Mouse (Mus musculus) ES-Bruce4 (cell line): ENCODE data around the gene Lin7a. TPM values are rescaled to one million over a fixed set of nuclear protein-coding genes. Genes with fewer than 3 reads are reported as not detected.

Experiments used
- H3K27ac ChIP-seq: 2 replicates; pipeline ENCODE4 v1.5.1; 2012; ENCODE audit warnings: low read length, inconsistent platforms; ENCODE audit not compliant: insufficient read depth
- H3K27me3 ChIP-seq: 2 replicates; pipeline ENCODE4 v1.6.1; 2012; ENCODE audit warnings: mild to moderate bottlenecking, low read length, inconsistent platforms; ENCODE audit not compliant: control insufficient read depth, poor library complexity, insufficient read depth, severe bottlenecking
- H3K36me3 ChIP-seq: 2 replicates; pipeline ENCODE4 v1.6.1; 2012; ENCODE audit warnings: inconsistent platforms, mild to moderate bottlenecking, low read length, moderate library complexity; ENCODE audit not compliant: control insufficient read depth, poor library complexity, insufficient read depth, severe bottlenecking
- H3K4me1 ChIP-seq: one replicate; pipeline ENCODE4 v1.8.1; 2011; ENCODE audit warnings: low read length; ENCODE audit not compliant: control insufficient read depth, insufficient read depth
- H3K4me3 ChIP-seq: 2 replicates; pipeline ENCODE4 v1.5.1; 2011; ENCODE audit warnings: low read depth, mild to moderate bottlenecking, low read length
- H3K9ac ChIP-seq: 2 replicates; pipeline ENCODE4 v1.6.1; 2012; ENCODE audit warnings: low read depth, mild to moderate bottlenecking, inconsistent platforms; ENCODE audit not compliant: poor library complexity, severe bottlenecking
- H3K9me3 ChIP-seq: replicated peaks from 2 replicates; pipeline ENCODE4 v1.6.1; 2012; ENCODE audit warnings: mild to moderate bottlenecking, low read length, inconsistent platforms; ENCODE audit not compliant: control insufficient read depth, poor library complexity, insufficient read depth, severe bottlenecking
- CTCF ChIP-seq: IDR thresholded peaks from one replicate; pipeline ENCODE4 v1.8.1; 2011; ENCODE audit warnings: low read depth, low read length
- EP300 ChIP-seq: IDR thresholded peaks from 2 replicates; pipeline ENCODE4 v1.6.1; 2011; ENCODE audit warnings: low read depth, low read length; ENCODE audit not compliant: insufficient read depth
- POLR2A ChIP-seq: IDR thresholded peaks from one replicate; pipeline ENCODE4 v1.8.1; 2011; ENCODE audit warnings: low read length; ENCODE audit not compliant: insufficient read depth
- polyA plus RNA-seq: library from polyadenylated mRNA; stranded (reverse); fragments of >200 nt; gene quantifications from 2 replicates; pipeline ENCODE4 v1.2.4, GENCODE M21; 2011; ENCODE audit warnings: low read depth; ENCODE audit not compliant: missing spikeins, insufficient read depth, insufficient read length

Lin7a gene
- polyA plus RNA-seq, 1 experiment = not detected

DNA sequence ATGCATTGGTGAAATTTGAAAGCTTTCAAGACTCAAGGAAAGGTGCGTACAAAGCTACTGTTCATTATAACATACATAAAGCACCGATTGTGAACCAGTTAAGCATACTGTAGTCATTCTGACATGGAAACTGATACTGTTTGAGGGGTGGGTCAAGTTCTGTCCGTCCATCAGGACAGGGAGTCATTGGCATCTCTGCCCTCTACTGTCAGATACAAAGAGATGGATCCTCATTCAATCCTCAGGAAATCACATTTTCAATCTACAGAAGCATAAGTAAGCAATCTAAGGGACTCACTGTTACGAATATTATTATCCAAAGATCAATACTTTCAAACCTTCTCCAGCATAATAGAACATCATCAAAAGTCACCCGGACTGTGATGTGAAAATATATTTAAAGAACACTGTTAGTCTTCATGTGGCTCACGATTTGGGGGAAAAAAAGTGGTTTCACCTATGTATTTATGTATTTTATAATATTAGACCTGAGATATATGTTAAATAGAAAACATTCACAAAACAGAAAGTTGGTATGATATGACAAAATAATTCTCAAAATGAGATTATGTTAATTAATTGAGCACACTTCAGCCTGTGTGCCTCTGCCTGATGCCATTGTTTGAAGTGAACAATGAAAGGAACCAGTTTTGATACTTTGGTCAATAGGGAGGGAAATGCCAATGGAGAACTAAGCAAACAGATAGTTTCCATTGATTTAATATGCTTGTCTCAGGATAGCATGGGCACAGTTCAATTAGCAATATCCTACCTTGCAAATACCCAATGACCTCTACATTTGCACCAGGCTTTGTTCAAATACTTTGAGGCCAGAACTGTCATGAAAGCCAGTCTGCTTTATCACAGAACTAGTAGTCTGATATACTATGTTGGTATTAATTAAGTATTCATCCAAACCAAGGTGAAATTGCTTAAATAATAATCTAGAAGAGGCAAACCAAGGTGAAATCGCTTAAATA is 36.8 kb upstream of the Lin7a start:
- H3K4me1 ChIP-seq = no peaks in the 10 kb centered on the region
- no peak overlapping the region for H3K4me3 ChIP-seq
- H3K36me3 ChIP-seq = no peaks in the 10 kb centered on the region
- no peak for TF ChIP-seq EP300
- no peak for TF ChIP-seq POLR2A
- TF ChIP-seq CTCF = no peak
- H3K27ac ChIP-seq = no peak overlapping the region
- H3K9ac ChIP-seq = no peak overlapping the region
- no peaks in the 10 kb centered on the region for H3K27me3 ChIP-seq
- H3K9me3 ChIP-seq = no peaks in the 10 kb centered on the region

DNA sequence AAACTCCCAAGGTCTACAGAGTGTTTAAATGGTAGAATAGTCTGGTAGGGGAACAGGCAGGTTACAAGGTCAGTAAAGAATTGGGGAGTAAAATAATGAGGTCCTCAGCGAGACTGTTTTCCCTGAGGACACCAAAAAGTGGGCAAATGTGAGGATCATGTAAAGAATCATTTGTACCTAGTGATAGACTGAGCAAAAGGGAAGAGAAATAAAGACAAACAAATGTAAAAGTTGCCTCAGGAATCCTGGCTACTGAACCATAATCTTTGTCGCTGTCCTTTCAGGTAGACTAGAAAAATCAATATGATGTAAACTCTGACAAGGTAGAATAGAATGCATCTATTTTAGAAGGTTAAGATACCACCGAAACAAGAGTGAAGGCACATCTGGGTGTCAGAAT is 36.0 kb upstream of the Lin7a start:
- Histone ChIP-seq H3K27ac (no peak overlapping the region), H3K4me1 (no peaks in the 10 kb centered on the region), H3K27me3 (no peaks in the 10 kb centered on the region), H3K36me3 (no peaks in the 10 kb centered on the region), H3K4me3 (no peak overlapping the region), H3K9ac (no peak overlapping the region), H3K9me3 (no peaks in the 10 kb centered on the region)
- TF ChIP-seq POLR2A (no peak), EP300 (no peak), CTCF (no peak)

GRCm38 (mm10) chr10:107236211-107236610 is 35.3 kb upstream of the Lin7a start:
- H3K36me3 ChIP-seq = no peaks in the 10 kb centered on the region
- H3K9me3 ChIP-seq = no peaks in the 10 kb centered on the region
- H3K4me3 ChIP-seq = no peak overlapping the region
- no peak overlapping the region for H3K9ac ChIP-seq
- H3K27me3 ChIP-seq = no peaks in the 10 kb centered on the region
- TF ChIP-seq CTCF (no peak), POLR2A (no peak), EP300 (no peak)
- H3K4me1 ChIP-seq = no peaks in the 10 kb centered on the region
- H3K27ac ChIP-seq = no peak overlapping the region

GRCm38 (mm10) chr10:107237076-107237475 is 34.4 kb upstream of the Lin7a start:
- no peak for TF ChIP-seq EP300
- TF ChIP-seq POLR2A = no peak
- TF ChIP-seq CTCF = no peak
- Histone ChIP-seq H3K9me3 (no peaks in the 10 kb centered on the region), H3K36me3 (no peaks in the 10 kb centered on the region), H3K27me3 (no peaks in the 10 kb centered on the region), H3K27ac (no peak overlapping the region), H3K4me3 (no peak overlapping the region), H3K4me1 (no peaks in the 10 kb centered on the region), H3K9ac (no peak overlapping the region)

GRCm38 (mm10) chr10:107237736-107238135 is 33.8 kb upstream of the Lin7a start:
- Histone ChIP-seq H3K27me3 (no peaks in the 10 kb centered on the region), H3K27ac (no peak overlapping the region), H3K9ac (no peak overlapping the region), H3K36me3 (no peaks in the 10 kb centered on the region), H3K9me3 (no peaks in the 10 kb centered on the region), H3K4me3 (no peak overlapping the region), H3K4me1 (no peaks in the 10 kb centered on the region)
- TF ChIP-seq POLR2A (no peak), CTCF (no peak), EP300 (no peak)

- no peak overlapping the region for H3K27ac ChIP-seq
Measured at GRCm38 (mm10) chr10:107238151-107238860, 33.2 kb upstream of the Lin7a start.

More at GRCm38 (mm10) chr10:107238151-107238860, 33.2 kb upstream of the Lin7a start:
- no peaks in the 10 kb centered on the region for H3K27me3 ChIP-seq
- H3K36me3 ChIP-seq = no peaks in the 10 kb centered on the region
- no peak overlapping the region for H3K4me3 ChIP-seq
- TF ChIP-seq EP300 (no peak), CTCF (no peak), POLR2A (no peak)
- H3K9ac ChIP-seq = no peak overlapping the region
- H3K4me1 ChIP-seq = no peaks in the 10 kb centered on the region
- no peaks in the 10 kb centered on the region for H3K9me3 ChIP-seq
